Mouse (Mus musculus) layer of hippocampus, adult 8-10 months (tissue): ENCODE data around the gene Met. TPM values are rescaled to one million over a fixed set of nuclear protein-coding genes. Genes with fewer than 3 reads are reported as not detected.

Experiments used
- DNase-seq, 2 experiments: peaks; one replicate each; pipeline ENCODE4 v3.0.0; 2022; ENCODE audit warnings: low spot score in 2 of 2
- total RNA-seq, 4 experiments: library from RNA; stranded (reverse); gene quantifications; 2 replicates each; pipeline ENCODE4 v1.2.4; 2022

The Met gene
- total RNA-seq, result 1 to 10 TPM; 2.9 to 5.3 (median 4.5) TPM

GRCm38 (mm10) chr6:17463434-17464280 is at the start of gene Met:
Gene Met (plus strand): TSS chr6:17463800.
- no peak for DNase-seq

GRCm38 (mm10) chr6:17418226-17418625 is 45.4 kb upstream of the Met start:
- no peak for DNase-seq

- no peak for DNase-seq
These were observed 41.2 kb upstream of the Met start for GRCm38 (mm10) chr6:17422432-17422831.

- no peak for DNase-seq
These were observed 34.6 kb upstream of the Met start for GRCm38 (mm10) chr6:17429041-17429440.

GRCm38 (mm10) chr6:17429611-17430010 is 34.0 kb upstream of the Met start:
- no peak for DNase-seq

GRCm38 (mm10) chr6:17443311-17443710 is 20.3 kb upstream of the Met start:
- no peak for DNase-seq

GRCm38 (mm10) chr6:17451305-17451704 is 12.3 kb upstream of the Met start:
- no peak for DNase-seq

- DNase-seq, result no peak
These were observed 8.5 kb upstream of the Met start for GRCm38 (mm10) chr6:17455116-17455515.

GRCm38 (mm10) chr6:17459561-17459960 is 4.0 kb upstream of the Met start:
- DNase-seq, result no peak

GRCm38 (mm10) chr6:17461435-17461834 is 2.2 kb upstream of the Met start:
- DNase-seq, result no peak

- DNase-seq, result no peak
These were observed 853 bp downstream of the Met start for GRCm38 (mm10) chr6:17464281-17465025.

GRCm38 (mm10) chr6:17466526-17466925 is 2.9 kb downstream of the Met start:
- DNase-seq, result no peak

GRCm38 (mm10) chr6:17468993-17469392 is 5.4 kb downstream of the Met start:
- DNase-seq, result no peak

GRCm38 (mm10) chr6:17473128-17473527 is 9.5 kb downstream of the Met start:
- DNase-seq, result no peak

GRCm38 (mm10) chr6:17477823-17478222 is 14.2 kb downstream of the Met start:
- no peak for DNase-seq

GRCm38 (mm10) chr6:17478252-17478651 is 14.7 kb downstream of the Met start:
- no peak for DNase-seq

GRCm38 (mm10) chr6:17478838-17479570 is 15.4 kb downstream of the Met start:
- no peak for DNase-seq

- no peak for DNase-seq
These were observed 17.5 kb downstream of the Met start for GRCm38 (mm10) chr6:17481068-17481467.

GRCm38 (mm10) chr6:17485244-17485643 is 21.6 kb downstream of the Met start:
- DNase-seq, result no peak

GRCm38 (mm10) chr6:17485782-17486181 is 22.2 kb downstream of the Met start:
- no peak for DNase-seq

- DNase-seq, result no peak
These were observed 24.8 kb downstream of the Met start for GRCm38 (mm10) chr6:17488291-17488817.

- no peak for DNase-seq
These were observed 27.2 kb downstream of the Met start for GRCm38 (mm10) chr6:17490786-17491185.
